Mouse (Mus musculus) A20 (cell line): Measurements from ENCODE around the gene Clcn6.

Experiments used
- DNase-seq: peaks from one replicate; pipeline ENCODE4 v3.0.0-alpha.2; 2011; ENCODE audit warnings: low read depth, low spot score

Clcn6 gene

DNA sequence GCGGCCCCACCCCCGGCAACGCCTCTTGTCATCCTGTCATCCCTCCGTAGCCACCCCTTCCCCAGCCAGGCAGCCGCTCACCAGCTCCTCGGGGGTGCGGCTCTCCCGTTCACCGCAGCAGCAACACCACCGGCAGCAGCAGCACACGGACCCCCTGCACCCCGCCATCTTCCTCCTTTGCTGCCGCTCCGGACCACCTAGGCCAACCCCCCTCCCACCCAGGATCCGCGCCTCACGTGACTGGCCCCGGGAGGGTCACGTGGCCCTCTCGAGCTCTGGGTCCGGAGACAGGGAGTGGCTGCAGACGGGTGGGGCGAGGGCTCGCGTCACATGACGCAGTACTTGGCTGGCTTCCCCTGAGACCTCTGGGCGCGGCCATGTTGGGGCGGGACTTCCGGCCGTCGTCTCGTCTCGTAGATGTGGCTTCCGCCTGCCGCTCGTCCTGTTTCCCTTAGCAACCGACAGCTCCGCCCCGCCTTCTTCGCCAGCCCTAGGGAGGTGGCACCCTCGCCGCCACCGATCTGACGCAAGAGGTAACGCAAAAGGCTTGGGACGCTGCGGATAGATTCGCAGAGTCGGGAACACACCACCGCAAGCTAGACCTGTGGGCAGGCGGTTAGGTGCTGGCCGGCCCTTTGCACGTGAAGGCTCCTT, at the start of gene Clcn6, which contains the start of gene Mthfr:
TSS of gene Clcn6 (minus strand) at position 222 of the 654 bp plus-strand sequence.
TSS of gene Mthfr (plus strand) at position 478 of the 654 bp plus-strand sequence.
- peak; percentile 100 for DNase-seq

GRCm38 (mm10) chr4:148087907-148088527, 49.4 kb upstream of the Clcn6 start, which contains the start of gene Agtrap:
Agtrap (minus strand) TSS chr4:148088031.
- peak; percentile 88 for DNase-seq

DNA sequence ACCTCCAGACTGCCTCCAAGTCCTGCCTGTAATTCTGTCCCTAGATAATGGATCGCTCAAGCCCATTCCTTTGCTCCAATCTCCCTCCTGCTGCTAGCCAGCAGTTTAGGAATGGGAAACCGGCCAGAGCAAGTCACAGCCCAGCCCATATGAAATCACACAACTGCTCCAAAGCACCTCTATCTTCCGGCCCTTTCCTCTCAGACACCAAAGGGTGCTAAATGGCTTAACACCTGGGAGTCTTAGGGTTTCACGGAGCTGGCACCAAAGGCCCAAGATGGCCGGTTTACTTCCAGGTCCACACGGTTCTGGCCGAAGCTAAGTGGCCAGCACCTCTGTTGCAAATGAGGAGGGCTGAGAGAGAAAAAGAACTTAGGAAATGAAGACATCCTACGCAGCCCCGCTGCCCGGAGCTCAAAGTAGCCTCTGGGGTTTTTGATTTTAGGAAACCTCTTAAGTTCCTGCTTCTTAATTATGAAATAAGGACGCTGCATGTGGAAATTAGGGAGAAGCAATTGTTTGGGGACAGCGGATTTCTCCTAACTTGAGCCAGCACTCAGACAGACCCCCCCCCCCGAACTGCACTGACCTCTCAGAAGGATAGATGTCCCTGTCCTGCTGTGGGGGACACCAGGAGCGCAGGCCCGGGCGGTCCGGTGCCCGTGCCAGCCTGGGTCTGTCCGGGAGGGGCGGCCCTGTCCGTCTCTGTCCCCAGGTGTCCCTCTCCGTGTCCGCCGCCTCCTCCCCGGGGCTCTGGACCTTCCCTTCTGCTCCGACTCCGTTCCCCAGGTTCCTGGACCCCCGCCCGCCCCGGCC, 48.7 kb upstream of the Clcn6 start:
- DNase-seq = no peak

DNA sequence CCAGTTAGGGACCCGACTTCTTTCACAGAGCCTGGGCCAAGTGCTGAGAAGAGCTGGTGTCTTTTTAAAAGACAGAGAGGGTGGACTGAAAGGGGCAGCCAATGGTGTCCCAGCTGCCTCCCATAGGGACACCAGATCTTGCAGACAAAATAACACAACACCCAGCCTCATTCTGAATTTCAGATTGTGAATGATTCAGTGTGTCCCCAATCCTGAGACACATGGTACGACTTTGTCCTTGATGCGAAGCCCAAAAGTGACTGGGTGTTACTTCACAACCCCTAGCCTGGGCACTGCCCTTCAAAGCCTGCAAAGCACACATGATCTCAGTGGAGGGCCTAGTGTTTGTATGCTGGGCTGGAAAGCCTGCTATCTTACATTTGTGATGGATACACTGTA, 47.3 kb upstream of the Clcn6 start:
- no peak for DNase-seq

DNA sequence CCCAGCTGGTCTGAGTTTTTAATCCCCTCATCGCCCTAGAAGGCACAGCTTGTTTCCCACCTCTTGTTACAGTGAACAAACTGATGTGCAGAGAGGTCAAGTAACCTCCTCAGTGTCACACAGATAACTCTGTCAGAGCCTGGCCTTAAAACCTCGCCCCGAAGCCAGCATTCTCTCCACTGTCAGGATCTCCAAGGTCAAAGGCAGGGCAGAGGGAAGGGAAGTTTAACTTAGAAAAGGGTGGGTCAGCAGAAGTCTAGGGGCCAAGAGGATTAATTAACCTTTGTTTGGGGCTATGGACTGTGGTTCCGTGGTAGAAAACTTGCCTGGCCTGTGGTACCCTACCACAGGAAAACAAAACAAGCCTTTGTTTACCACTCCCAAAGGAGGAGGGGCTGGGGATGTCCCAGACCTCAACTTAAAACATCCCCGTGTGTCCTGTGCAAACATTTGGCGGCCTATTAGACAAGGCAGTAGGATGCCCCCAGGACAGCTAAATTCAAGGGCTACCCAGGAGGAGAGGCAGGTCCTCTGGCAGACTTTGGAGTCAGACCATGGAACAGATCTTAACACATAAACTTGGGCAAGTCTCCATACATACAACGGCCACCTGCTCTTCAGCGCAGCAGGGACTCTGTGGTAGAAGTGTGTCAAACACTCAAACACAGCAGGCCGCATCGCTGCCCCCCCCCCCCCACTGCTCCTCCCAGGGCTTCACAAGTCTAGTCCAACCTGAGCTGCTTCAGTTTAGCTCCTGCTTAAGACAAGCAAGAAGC, 46.7 kb upstream of the Clcn6 start:
- DNase-seq = no peak

GRCm38 (mm10) chr4:148084261-148084714, 45.7 kb upstream of the Clcn6 start:
- no peak for DNase-seq

DNA sequence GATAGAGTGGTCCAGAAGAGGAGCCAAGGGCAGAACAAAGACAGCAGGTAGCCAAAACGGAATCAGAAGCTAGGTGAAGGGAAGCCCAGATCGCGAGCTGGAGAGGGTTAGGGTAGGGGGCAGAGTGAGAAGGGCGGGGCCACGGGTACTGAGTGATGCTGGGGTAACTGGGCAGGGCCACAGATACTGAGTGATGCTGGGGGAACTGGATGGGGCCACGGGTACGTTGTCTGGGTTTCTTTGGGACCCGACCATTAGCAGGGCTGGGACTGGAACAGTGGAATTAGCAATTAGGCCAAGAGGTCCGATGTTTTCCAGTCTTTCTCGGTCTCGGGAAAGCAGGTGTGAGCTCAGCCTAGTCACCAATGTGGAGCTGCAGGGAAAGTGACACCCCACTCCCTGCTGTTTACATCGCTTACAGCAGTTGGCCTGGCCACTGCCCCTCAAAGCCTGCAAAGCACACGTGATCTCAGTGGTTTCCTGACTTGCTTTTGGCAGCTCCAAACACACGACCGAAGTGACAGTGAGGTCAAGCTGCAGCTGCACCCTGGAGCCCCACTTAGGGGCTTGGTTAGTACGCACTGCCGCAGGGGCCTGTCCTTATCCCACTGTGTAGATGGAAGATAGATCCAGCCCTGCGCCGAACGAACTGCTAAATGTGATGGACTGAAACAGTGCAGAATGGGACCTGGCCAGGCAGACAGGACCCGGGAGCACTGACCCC, 44.7 kb upstream of the Clcn6 start:
- no peak for DNase-seq

GRCm38 (mm10) chr4:148082257-148083044, 43.8 kb upstream of the Clcn6 start:
- peak; percentile 67 for DNase-seq

- no peak for DNase-seq
These were observed 42.6 kb upstream of the Clcn6 start for GRCm38 (mm10) chr4:148081201-148081600.

DNA sequence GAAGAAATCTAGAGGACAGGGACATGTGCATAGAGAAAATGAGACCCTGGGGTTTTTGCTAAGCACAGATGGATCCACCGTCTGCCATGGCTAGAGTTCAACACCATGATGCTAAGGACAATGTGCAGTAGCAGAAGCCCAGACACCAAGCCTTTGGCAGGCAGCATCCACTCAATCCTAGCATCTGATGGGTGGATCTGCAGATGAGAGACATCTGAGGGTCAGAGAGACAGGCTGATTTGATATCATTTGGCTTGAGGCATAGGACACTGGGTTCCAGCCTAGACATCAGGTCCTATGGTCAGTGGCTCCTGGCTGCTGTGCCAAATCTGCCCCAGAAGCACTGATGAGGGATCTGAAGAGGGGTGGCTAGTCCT, 42.0 kb upstream of the Clcn6 start:
- no peak for DNase-seq

- no peak for DNase-seq
These were observed 41.4 kb upstream of the Clcn6 start for GRCm38 (mm10) chr4:148079944-148080596.

DNA sequence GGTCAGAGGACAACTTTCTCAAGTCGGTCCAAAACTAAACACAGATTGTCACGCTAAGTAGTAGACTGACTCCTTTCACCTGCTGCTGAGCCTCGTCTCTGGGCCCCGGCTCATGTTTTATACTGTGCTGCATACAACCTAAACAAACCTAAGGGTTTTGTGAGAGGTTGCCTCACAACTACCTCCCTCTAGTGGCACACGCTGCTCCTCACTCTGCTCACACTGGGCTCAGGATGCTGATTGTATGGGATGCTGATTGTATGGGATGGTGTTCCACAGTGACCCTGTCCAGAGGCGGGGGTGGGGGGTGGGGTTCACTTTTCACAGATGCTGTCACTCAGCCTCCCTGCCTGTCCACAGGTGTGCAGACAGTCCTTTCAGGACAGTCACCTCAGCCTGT, 40.6 kb upstream of the Clcn6 start:
- no peak for DNase-seq

DNA sequence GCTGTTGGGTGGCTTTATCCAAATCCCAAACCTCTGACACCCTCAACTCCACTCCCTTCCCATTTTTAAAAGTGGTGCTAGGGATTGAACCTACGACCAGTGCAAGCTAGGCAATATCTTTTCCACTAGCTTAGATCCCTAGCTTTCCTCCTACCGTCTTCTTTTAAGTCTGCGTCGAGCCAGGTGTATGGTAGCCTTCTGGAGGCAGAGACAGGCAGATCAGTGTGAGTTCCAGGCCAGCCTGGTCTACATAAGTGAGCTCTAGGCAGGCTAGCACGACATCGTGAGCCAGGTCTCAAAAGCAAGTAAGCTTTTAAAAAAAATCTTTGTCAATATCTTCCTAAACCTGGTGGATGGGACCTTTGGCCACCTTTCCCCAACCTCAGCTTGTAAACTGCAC, 37.3 kb upstream of the Clcn6 start:
- no peak for DNase-seq

DNA sequence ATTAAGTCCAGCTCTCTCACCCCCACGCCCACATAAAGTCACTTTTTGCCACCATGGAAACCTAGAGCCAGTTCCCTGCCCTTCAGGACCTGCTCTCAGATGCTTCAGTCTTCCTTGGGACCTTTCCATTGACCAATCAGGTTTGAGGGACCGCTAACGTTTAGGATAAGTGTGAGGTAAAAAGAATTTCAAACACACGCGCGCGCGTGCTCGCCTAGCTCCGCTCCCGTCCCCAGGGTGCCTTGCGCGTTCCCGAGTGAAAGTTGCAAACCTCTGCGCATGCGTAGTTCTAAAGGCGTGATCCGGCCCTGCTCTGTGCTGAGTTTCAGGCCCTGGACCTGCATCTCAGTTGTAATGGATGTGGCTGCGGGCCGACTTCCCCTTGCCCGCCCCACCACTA, 36.6 kb upstream of the Clcn6 start:
- DNase-seq = peak; percentile 80

GRCm38 (mm10) chr4:148074521-148075189, 36.0 kb upstream of the Clcn6 start:
- peak; percentile 71 for DNase-seq

- no peak for DNase-seq
These were observed 32.9 kb upstream of the Clcn6 start for GRCm38 (mm10) chr4:148071508-148071907.

- DNase-seq = peak; percentile 25
These were observed 31.1 kb upstream of the Clcn6 start for GRCm38 (mm10) chr4:148069602-148070218.

GRCm38 (mm10) chr4:148067346-148067745, 28.7 kb upstream of the Clcn6 start:
- DNase-seq = no peak

- DNase-seq = no peak
These were observed 27.8 kb upstream of the Clcn6 start for GRCm38 (mm10) chr4:148066401-148066744.
